Mouse (Mus musculus): Measurements from ENCODE around the gene Ikzf3. TPM values are rescaled to one million over a fixed set of nuclear protein-coding genes. Genes with fewer than 3 reads are reported as not detected.

Ikzf3 gene
- polyA plus RNA-seq, 1 experiment from 2014 or later, result 0.25 TPM

GRCm38 (mm10) chr11:98459071-98459741 lies 86.6 kb downstream of the Ikzf3 start:
- WGBS, result 20% methylated on average over 11 of the region's 11 CpGs
- H3K36me3 ChIP-seq, result no peaks in the 10 kb centered on the region
- no peak overlapping the region for H3K9ac ChIP-seq
- H3K9me3 ChIP-seq, result no peaks in the 10 kb centered on the region
- no peak overlapping the region for H3K27ac ChIP-seq
- H3K27me3 ChIP-seq (replicated peaks), result peaks cover 39% of the 10 kb centered on the region
- no peak overlapping the region for H3K4me2 ChIP-seq (replicated peaks)
- H3K4me3 ChIP-seq, result no peak overlapping the region
- H3K4me1 ChIP-seq, result peaks cover 7% of the 10 kb centered on the region
- no peak for ATAC-seq (ENCODE audit: low FRiP score, low read depth)

- H3K36me3 ChIP-seq, result no peaks in the 10 kb centered on the region
- WGBS, result 4% methylated on average over 29 of the region's 30 CpGs
- peak overlapping the region; percentile 81 for H3K4me2 ChIP-seq (replicated peaks)
- no peak overlapping the region for H3K27ac ChIP-seq
- H3K4me1 ChIP-seq, result peaks cover 7% of the 10 kb centered on the region
- H3K27me3 ChIP-seq (replicated peaks), result peaks cover 39% of the 10 kb centered on the region
- H3K4me3 ChIP-seq, result peak overlapping the region; percentile 50
- no peaks in the 10 kb centered on the region for H3K9me3 ChIP-seq
- peak; percentile 42; the same call in 1 of the 2 replicates for ATAC-seq (ENCODE audit: low FRiP score, low read depth)
- peak overlapping the region; percentile 54 for H3K9ac ChIP-seq
These were observed 87.5 kb downstream of the Ikzf3 start for GRCm38 (mm10) chr11:98458121-98458990.

GRCm38 (mm10) chr11:98457367-98458120 lies 88.3 kb downstream of the Ikzf3 start:
- Histone ChIP-seq H3K4me1 (peaks cover 7% of the 10 kb centered on the region), H3K36me3 (no peaks in the 10 kb centered on the region), H3K27me3 (replicated peaks) (peaks cover 39% of the 10 kb centered on the region), H3K4me2 (replicated peaks) (peak overlapping the region; percentile 81), H3K9me3 (no peaks in the 10 kb centered on the region), H3K9ac (peak overlapping the region; percentile 54), H3K27ac (no peak overlapping the region), H3K4me3 (peak overlapping the region; percentile 50)
- ATAC-seq (ENCODE audit: low FRiP score, low read depth), result peak; percentile 83
- under 1% methylated on average over 50 of the region's 64 CpGs for WGBS

- peak; percentile 25; the same call in 1 of the 2 replicates for ATAC-seq (ENCODE audit: low FRiP score, low read depth)
- Histone ChIP-seq H3K4me3 (peak overlapping the region; percentile 50), H3K9me3 (no peaks in the 10 kb centered on the region), H3K4me2 (replicated peaks) (peak overlapping the region; percentile 81), H3K4me1 (peaks cover 7% of the 10 kb centered on the region), H3K27ac (no peak overlapping the region), H3K9ac (peak overlapping the region; percentile 54; the same call in 1 of the 2 replicates), H3K36me3 (no peaks in the 10 kb centered on the region), H3K27me3 (replicated peaks) (peaks cover 39% of the 10 kb centered on the region)
- 30% methylated on average over 9 of the region's 9 CpGs for WGBS
These were observed 88.9 kb downstream of the Ikzf3 start for GRCm38 (mm10) chr11:98456945-98457344.

- H3K4me1 ChIP-seq, result peaks cover 7% of the 10 kb centered on the region
- H3K36me3 ChIP-seq, result no peaks in the 10 kb centered on the region
- H3K27me3 ChIP-seq (replicated peaks), result peaks cover 37% of the 10 kb centered on the region
- H3K4me2 ChIP-seq (replicated peaks), result no peak overlapping the region
- WGBS, result 73% methylated on average over 5 of the region's 5 CpGs
- H3K27ac ChIP-seq, result no peak overlapping the region
- H3K9ac ChIP-seq, result no peak overlapping the region
- no peaks in the 10 kb centered on the region for H3K9me3 ChIP-seq
- ATAC-seq (ENCODE audit: low FRiP score, low read depth), result no peak
- H3K4me3 ChIP-seq, result no peak overlapping the region
These were observed 89.3 kb downstream of the Ikzf3 start for GRCm38 (mm10) chr11:98456545-98456944.

- Histone ChIP-seq H3K4me1 (peaks cover 7% of the 10 kb centered on the region), H3K9ac (no peak overlapping the region), H3K27me3 (replicated peaks) (peaks cover 28% of the 10 kb centered on the region), H3K9me3 (no peaks in the 10 kb centered on the region), H3K27ac (no peak overlapping the region), H3K4me3 (no peak overlapping the region), H3K4me2 (replicated peaks) (no peak overlapping the region), H3K36me3 (no peaks in the 10 kb centered on the region)
- ATAC-seq (ENCODE audit: low FRiP score, low read depth), result no peak
- WGBS, result 87% methylated on average over 4 of the region's 4 CpGs
These were observed 90.3 kb downstream of the Ikzf3 start for GRCm38 (mm10) chr11:98455484-98455883.

GRCm38 (mm10) chr11:98449921-98450771 lies 95.7 kb downstream of the Ikzf3 start:
- Histone ChIP-seq H3K27ac (no peak overlapping the region), H3K4me3 (no peak overlapping the region), H3K4me1 (peaks cover 3% of the 10 kb centered on the region; the same call in 1 of the 2 replicates), H3K9ac (no peak overlapping the region), H3K4me2 (replicated peaks) (no peak overlapping the region), H3K9me3 (no peaks in the 10 kb centered on the region), H3K27me3 (replicated peaks) (peaks cover 35% of the 10 kb centered on the region), H3K36me3 (no peaks in the 10 kb centered on the region)
- ATAC-seq (ENCODE audit: low FRiP score, low read depth), result no peak
- WGBS, result 90% methylated on average over 20 of the region's 20 CpGs

GRCm38 (mm10) chr11:98449419-98449818 lies 96.4 kb downstream of the Ikzf3 start:
- 86% methylated on average over 3 of the region's 3 CpGs for WGBS
- ATAC-seq (ENCODE audit: low FRiP score, low read depth), result no peak
- no peak overlapping the region for H3K9ac ChIP-seq
- H3K27me3 ChIP-seq (replicated peaks), result peaks cover 35% of the 10 kb centered on the region
- H3K9me3 ChIP-seq, result no peaks in the 10 kb centered on the region
- H3K4me3 ChIP-seq, result no peak overlapping the region
- H3K27ac ChIP-seq, result no peak overlapping the region
- peaks cover 3% of the 10 kb centered on the region; the same call in 1 of the 2 replicates for H3K4me1 ChIP-seq
- no peaks in the 10 kb centered on the region for H3K36me3 ChIP-seq
- H3K4me2 ChIP-seq (replicated peaks), result no peak overlapping the region

- no peak overlapping the region for H3K9ac ChIP-seq
- ATAC-seq (ENCODE audit: low FRiP score, low read depth), result no peak
- H3K36me3 ChIP-seq, result no peaks in the 10 kb centered on the region
- H3K27me3 ChIP-seq (replicated peaks), result peaks cover 35% of the 10 kb centered on the region
- H3K9me3 ChIP-seq, result peaks cover 3% of the 10 kb centered on the region; the same call in 1 of the 2 replicates
- 27% methylated on average over 13 of the region's 13 CpGs for WGBS
- no peak overlapping the region for H3K4me3 ChIP-seq
- H3K4me1 ChIP-seq, result peaks cover 3% of the 10 kb centered on the region; the same call in 1 of the 2 replicates
- H3K27ac ChIP-seq, result no peak overlapping the region
- no peak overlapping the region for H3K4me2 ChIP-seq (replicated peaks)
These were observed 97.5 kb downstream of the Ikzf3 start for GRCm38 (mm10) chr11:98448191-98448790.

- ATAC-seq (ENCODE audit: low FRiP score, low read depth), result no peak
- no peak overlapping the region for H3K9ac ChIP-seq
- no peak overlapping the region for H3K4me3 ChIP-seq
- H3K27me3 ChIP-seq (replicated peaks), result peaks cover 35% of the 10 kb centered on the region
- no peak overlapping the region for H3K27ac ChIP-seq
- 16% methylated on average over 7 of the region's 7 CpGs for WGBS
- peaks cover 3% of the 10 kb centered on the region; the same call in 1 of the 2 replicates for H3K4me1 ChIP-seq
- H3K36me3 ChIP-seq, result no peaks in the 10 kb centered on the region
- H3K4me2 ChIP-seq (replicated peaks), result peak overlapping the region; percentile 19; the same call in 1 of the 2 replicates
- H3K9me3 ChIP-seq, result peaks cover 3% of the 10 kb centered on the region; the same call in 1 of the 2 replicates
These were observed 98.4 kb downstream of the Ikzf3 start for GRCm38 (mm10) chr11:98447475-98447834.

Measured in neural tube, embryonic 12.5 days (tissue).